Mouse (Mus musculus): ENCODE results near the gene Gm20388.

- TF ChIP-seq CTCF (IDR thresholded peaks at IDR 0.05; ENCODE audit: insufficient read depth, low read depth, low read length) (no peak), POLR2A (IDR thresholded peaks at IDR 0.05; ENCODE audit: insufficient read depth, low read depth, low read length) (no peak)
Measured at GRCm38 (mm10) chr8:122512392-122512791, 2601.8 kb downstream of the Gm20388 start.

Data from olfactory bulb, adult 2 months (tissue).